Mouse (Mus musculus): Measurements from ENCODE around the gene 4933424G06Rik. TPM values are rescaled to one million over a fixed set of nuclear protein-coding genes. Genes with fewer than 3 reads are reported as not detected.

4933424G06Rik gene
- polyA plus RNA-seq, 1 experiment from 2014 or later: 0.92 TPM

- 81% methylated on average over 9 of the region's 9 CpGs for WGBS
Measured at GRCm38 (mm10) chr1:36760401-36760800, 50.5 kb downstream of the 4933424G06Rik start.

GRCm38 (mm10) chr1:36761061-36761460 lies 51.1 kb downstream of the 4933424G06Rik start:
- Histone ChIP-seq H3K4me1 (ENCODE audit: control insufficient read depth, insufficient read depth, low read length) (no peaks in the 10 kb centered on the region), H3K27ac (ENCODE audit: low read depth, low read length) (no peak overlapping the region), H3K9ac (replicated peaks; ENCODE audit: low read depth, low read length) (no peak overlapping the region), H3K4me3 (ENCODE audit: low read depth, low read length) (no peak overlapping the region), H3K4me2 (ENCODE audit: low read depth, low read length) (no peak overlapping the region), H3K27me3 (ENCODE audit: control insufficient read depth, insufficient read depth, low read length) (no peaks in the 10 kb centered on the region), H3K36me3 (ENCODE audit: control insufficient read depth, insufficient read depth, low read length) (no peaks in the 10 kb centered on the region), H3K9me3 (ENCODE audit: control insufficient read depth, low read length) (no peaks in the 10 kb centered on the region)
- ATAC-seq (ENCODE audit: low read depth): no peak
- 88% methylated on average over 8 of the region's 8 CpGs for WGBS

More at GRCm38 (mm10) chr1:36760401-36760800, 50.5 kb downstream of the 4933424G06Rik start:
- Histone ChIP-seq H3K27ac (ENCODE audit: low read depth, low read length) (no peak overlapping the region), H3K9ac (replicated peaks; ENCODE audit: low read depth, low read length) (no peak overlapping the region), H3K36me3 (ENCODE audit: control insufficient read depth, insufficient read depth, low read length) (no peaks in the 10 kb centered on the region), H3K4me2 (ENCODE audit: low read depth, low read length) (no peak overlapping the region), H3K4me1 (ENCODE audit: control insufficient read depth, insufficient read depth, low read length) (no peaks in the 10 kb centered on the region), H3K4me3 (ENCODE audit: low read depth, low read length) (no peak overlapping the region), H3K9me3 (ENCODE audit: control insufficient read depth, low read length) (no peaks in the 10 kb centered on the region), H3K27me3 (ENCODE audit: control insufficient read depth, insufficient read depth, low read length) (no peaks in the 10 kb centered on the region)
- ATAC-seq (ENCODE audit: low read depth): no peak

GRCm38 (mm10) chr1:36761568-36761967 lies 51.6 kb downstream of the 4933424G06Rik start, which contains the start of gene Zap70:
Gene Zap70 (plus strand): TSS chr1:36761798.
- no peak within 1 kb of the TSS for H3K27ac ChIP-seq (ENCODE audit: low read depth, low read length)
- no peaks in the 10 kb centered on the region for H3K9me3 ChIP-seq (ENCODE audit: control insufficient read depth, low read length)
- ATAC-seq (ENCODE audit: low read depth): no peak
- H3K36me3 ChIP-seq (ENCODE audit: control insufficient read depth, insufficient read depth, low read length): no peaks in the 10 kb centered on the region
- 88% methylated on average over 11 of the region's 11 CpGs for WGBS
- no peak within 1 kb of the TSS for H3K4me2 ChIP-seq (ENCODE audit: low read depth, low read length)
- no peak within 1 kb of the TSS for H3K4me3 ChIP-seq (ENCODE audit: low read depth, low read length)
- no peaks in the 10 kb centered on the region for H3K27me3 ChIP-seq (ENCODE audit: control insufficient read depth, insufficient read depth, low read length)
- H3K4me1 ChIP-seq (ENCODE audit: control insufficient read depth, insufficient read depth, low read length): no peaks in the 10 kb centered on the region
- no peak within 1 kb of the TSS for H3K9ac ChIP-seq (replicated peaks; ENCODE audit: low read depth, low read length)

- H3K36me3 ChIP-seq (ENCODE audit: control insufficient read depth, insufficient read depth, low read length): no peaks in the 10 kb centered on the region
- H3K9me3 ChIP-seq (ENCODE audit: control insufficient read depth, low read length): no peaks in the 10 kb centered on the region
- H3K4me2 ChIP-seq (ENCODE audit: low read depth, low read length): no peak overlapping the region
- 77% methylated on average over 4 of the region's 4 CpGs for WGBS
- ATAC-seq (ENCODE audit: low read depth): no peak
- no peaks in the 10 kb centered on the region; the same call in 1 of the 2 replicates for H3K27me3 ChIP-seq (ENCODE audit: control insufficient read depth, insufficient read depth, low read length)
- no peak overlapping the region for H3K9ac ChIP-seq (replicated peaks; ENCODE audit: low read depth, low read length)
- H3K27ac ChIP-seq (ENCODE audit: low read depth, low read length): no peak overlapping the region
- no peaks in the 10 kb centered on the region for H3K4me1 ChIP-seq (ENCODE audit: control insufficient read depth, insufficient read depth, low read length)
- H3K4me3 ChIP-seq (ENCODE audit: low read depth, low read length): no peak overlapping the region
Measured at GRCm38 (mm10) chr1:36766431-36767205, 56.7 kb downstream of the 4933424G06Rik start.

- ATAC-seq (ENCODE audit: low read depth): no peak
- Histone ChIP-seq H3K4me1 (ENCODE audit: control insufficient read depth, insufficient read depth, low read length) (no peaks in the 10 kb centered on the region), H3K27me3 (ENCODE audit: control insufficient read depth, insufficient read depth, low read length) (no peaks in the 10 kb centered on the region; the same call in 1 of the 2 replicates), H3K27ac (ENCODE audit: low read depth, low read length) (no peak overlapping the region), H3K4me3 (ENCODE audit: low read depth, low read length) (no peak overlapping the region), H3K9ac (replicated peaks; ENCODE audit: low read depth, low read length) (no peak overlapping the region), H3K9me3 (ENCODE audit: control insufficient read depth, low read length) (no peaks in the 10 kb centered on the region), H3K4me2 (ENCODE audit: low read depth, low read length) (no peak overlapping the region), H3K36me3 (ENCODE audit: control insufficient read depth, insufficient read depth, low read length) (no peaks in the 10 kb centered on the region)
- 41% methylated on average over 10 of the region's 10 CpGs for WGBS
Measured at GRCm38 (mm10) chr1:36767321-36767720, 57.4 kb downstream of the 4933424G06Rik start.

GRCm38 (mm10) chr1:36768786-36769185 lies 58.8 kb downstream of the 4933424G06Rik start:
- H3K4me2 ChIP-seq (ENCODE audit: low read depth, low read length): no peak overlapping the region
- no peaks in the 10 kb centered on the region for H3K9me3 ChIP-seq (ENCODE audit: control insufficient read depth, low read length)
- no peaks in the 10 kb centered on the region for H3K4me1 ChIP-seq (ENCODE audit: control insufficient read depth, insufficient read depth, low read length)
- H3K9ac ChIP-seq (replicated peaks; ENCODE audit: low read depth, low read length): no peak overlapping the region
- no peaks in the 10 kb centered on the region; the same call in 1 of the 2 replicates for H3K27me3 ChIP-seq (ENCODE audit: control insufficient read depth, insufficient read depth, low read length)
- no peak for ATAC-seq (ENCODE audit: low read depth)
- H3K4me3 ChIP-seq (ENCODE audit: low read depth, low read length): no peak overlapping the region
- no peaks in the 10 kb centered on the region for H3K36me3 ChIP-seq (ENCODE audit: control insufficient read depth, insufficient read depth, low read length)
- H3K27ac ChIP-seq (ENCODE audit: low read depth, low read length): no peak overlapping the region
- WGBS: 84% methylated on average over 5 of the region's 5 CpGs

GRCm38 (mm10) chr1:36769951-36770350 lies 60.0 kb downstream of the 4933424G06Rik start:
- Histone ChIP-seq H3K27ac (ENCODE audit: low read depth, low read length) (no peak overlapping the region), H3K9ac (replicated peaks; ENCODE audit: low read depth, low read length) (no peak overlapping the region), H3K27me3 (ENCODE audit: control insufficient read depth, insufficient read depth, low read length) (no peaks in the 10 kb centered on the region; the same call in 1 of the 2 replicates), H3K4me1 (ENCODE audit: control insufficient read depth, insufficient read depth, low read length) (no peaks in the 10 kb centered on the region), H3K4me3 (ENCODE audit: low read depth, low read length) (no peak overlapping the region), H3K9me3 (ENCODE audit: control insufficient read depth, low read length) (no peaks in the 10 kb centered on the region), H3K4me2 (ENCODE audit: low read depth, low read length) (no peak overlapping the region), H3K36me3 (ENCODE audit: control insufficient read depth, insufficient read depth, low read length) (no peaks in the 10 kb centered on the region)
- no peak for ATAC-seq (ENCODE audit: low read depth)
- WGBS: 93% methylated on average over 1 of the region's 1 CpGs

- H3K9me3 ChIP-seq (ENCODE audit: control insufficient read depth, low read length): no peaks in the 10 kb centered on the region
- 19% methylated on average over 23 of the region's 27 CpGs for WGBS
- no peaks in the 10 kb centered on the region; the same call in 1 of the 2 replicates for H3K27me3 ChIP-seq (ENCODE audit: control insufficient read depth, insufficient read depth, low read length)
- H3K9ac ChIP-seq (replicated peaks; ENCODE audit: low read depth, low read length): no peak overlapping the region
- no peak overlapping the region; the same call in 1 of the 2 replicates for H3K4me2 ChIP-seq (ENCODE audit: low read depth, low read length)
- H3K27ac ChIP-seq (ENCODE audit: low read depth, low read length): no peak overlapping the region
- H3K36me3 ChIP-seq (ENCODE audit: control insufficient read depth, insufficient read depth, low read length): no peaks in the 10 kb centered on the region
- no peaks in the 10 kb centered on the region for H3K4me1 ChIP-seq (ENCODE audit: control insufficient read depth, insufficient read depth, low read length)
- no peak for ATAC-seq (ENCODE audit: low read depth)
- peak overlapping the region; percentile 12; the same call in 1 of the 2 replicates for H3K4me3 ChIP-seq (ENCODE audit: low read depth, low read length)
Measured at GRCm38 (mm10) chr1:36770998-36771397, 61.0 kb downstream of the 4933424G06Rik start.

- Histone ChIP-seq H3K36me3 (ENCODE audit: control insufficient read depth, insufficient read depth, low read length) (no peaks in the 10 kb centered on the region), H3K9ac (replicated peaks; ENCODE audit: low read depth, low read length) (no peak overlapping the region), H3K27ac (ENCODE audit: low read depth, low read length) (no peak overlapping the region), H3K4me3 (ENCODE audit: low read depth, low read length) (no peak overlapping the region), H3K4me1 (ENCODE audit: control insufficient read depth, insufficient read depth, low read length) (no peaks in the 10 kb centered on the region), H3K9me3 (ENCODE audit: control insufficient read depth, low read length) (no peaks in the 10 kb centered on the region), H3K27me3 (ENCODE audit: control insufficient read depth, insufficient read depth, low read length) (no peaks in the 10 kb centered on the region; the same call in 1 of the 2 replicates), H3K4me2 (ENCODE audit: low read depth, low read length) (no peak overlapping the region)
- 92% methylated on average over 9 of the region's 9 CpGs for WGBS
- no peak for ATAC-seq (ENCODE audit: low read depth)
Measured at GRCm38 (mm10) chr1:36772198-36772934, 62.4 kb downstream of the 4933424G06Rik start.

All from neural tube, embryonic 14.5 days (tissue).